Mouse (Mus musculus) ES-E14 (cell line): ENCODE measurements around the gene Abhd17c. TPM values are rescaled to one million over a fixed set of nuclear protein-coding genes. Genes with fewer than 3 reads are reported as not detected.

ENCODE experiments used
- DNase-seq: peaks from one replicate; pipeline ENCODE4 v3.0.0-alpha.2; 2013; ENCODE audit warnings: low read depth, low spot score
- H3K27ac ChIP-seq: 2 replicates; pipeline ENCODE4 v1.5.1; 2012; ENCODE audit warnings: low read depth, mild to moderate bottlenecking, low read length, moderate library complexity, mixed read lengths; ENCODE audit not compliant: poor library complexity, insufficient read depth, severe bottlenecking
- H3K36me3 ChIP-seq: 2 replicates; pipeline ENCODE4 v1.6.1; 2012; ENCODE audit warnings: mild to moderate bottlenecking, low read length, moderate library complexity, mixed read lengths; ENCODE audit not compliant: control insufficient read depth, poor library complexity, insufficient read depth, severe bottlenecking
- H3K4me1 ChIP-seq, 2 experiments: fragments of 150-350 bp in 1 of 2; sonication (generic) in 1 of 2; 2 replicates each; pipeline ENCODE4 v1.6.1; 2012; ENCODE audit warnings: low read length in 2 of 2, mild to moderate bottlenecking in 1 of 2, mixed read lengths in 1 of 2; ENCODE audit not compliant: control insufficient read depth in 2 of 2, insufficient read depth in 2 of 2, poor library complexity in 1 of 2
- H3K4me3 ChIP-seq, 2 experiments: fragments of 150-350 bp in 1 of 2; sonication (generic) in 1 of 2; 2 replicates each; pipeline ENCODE4 v1.5.1; 2012; ENCODE audit warnings: low read length in 2 of 2, low read depth in 1 of 2, mild to moderate bottlenecking in 1 of 2, mixed read lengths in 1 of 2; ENCODE audit not compliant: insufficient read depth in 1 of 2, poor library complexity in 1 of 2, severe bottlenecking in 1 of 2
- H3K9ac ChIP-seq: 2 replicates; pipeline ENCODE4 v1.6.1; 2012; ENCODE audit warnings: low read depth, mild to moderate bottlenecking, low read length, mixed read lengths; ENCODE audit not compliant: poor library complexity, insufficient read depth, severe bottlenecking
- H3K9me3 ChIP-seq: fragments of 150-350 bp; sonication (generic); 2 replicates; pipeline ENCODE4 v1.6.1; 2012; ENCODE audit warnings: low read depth, mild to moderate bottlenecking, low read length; ENCODE audit not compliant: control insufficient read depth, insufficient read depth
- CHD2 ChIP-seq: IDR thresholded peaks from 2 replicates; pipeline ENCODE4 v1.6.1; 2014; ENCODE audit warnings: mild to moderate bottlenecking, low read depth, low read length, inconsistent platforms
- HCFC1 ChIP-seq: IDR thresholded peaks from 2 replicates; pipeline ENCODE4 v1.6.1; 2012; ENCODE audit warnings: low read length, inconsistent platforms, borderline replicate concordance; ENCODE audit not compliant: insufficient read depth
- MAFK ChIP-seq: IDR thresholded peaks from 2 replicates; pipeline ENCODE4 v1.6.1; 2014; ENCODE audit warnings: mild to moderate bottlenecking, low read depth, low read length, inconsistent platforms; ENCODE audit not compliant: insufficient read depth
- ZC3H11A ChIP-seq: IDR thresholded peaks from 2 replicates; pipeline ENCODE4 v1.6.1; 2012; ENCODE audit warnings: low read depth, mild to moderate bottlenecking, inconsistent platforms, low read length, borderline replicate concordance
- ZNF384 ChIP-seq: IDR thresholded peaks from 2 replicates; pipeline ENCODE4 v1.6.1; 2012; ENCODE audit warnings: low read depth, low read length, inconsistent platforms
- in situ Hi-C, 2 experiments: fragments of 600-800 bp; cut with MboI; formaldehyde crosslinking; loops; one replicate each; pipeline ENCODE4 v1.15.1; 2025; ENCODE audit warnings: low sequenced_read_pairs in 2 of 2, inconsistent platforms in 1 of 2; ENCODE audit not compliant: unreplicated experiment in 2 of 2
- total RNA-seq: library from RNA; depleted of rRNA; stranded (reverse); fragments of 300-350 nt; gene quantifications from 2 replicates; pipeline ENCODE4 v1.2.3, GENCODE M21; 2012

Abhd17c gene
- total RNA-seq, 1 experiment, result 25.8 TPM

DNA sequence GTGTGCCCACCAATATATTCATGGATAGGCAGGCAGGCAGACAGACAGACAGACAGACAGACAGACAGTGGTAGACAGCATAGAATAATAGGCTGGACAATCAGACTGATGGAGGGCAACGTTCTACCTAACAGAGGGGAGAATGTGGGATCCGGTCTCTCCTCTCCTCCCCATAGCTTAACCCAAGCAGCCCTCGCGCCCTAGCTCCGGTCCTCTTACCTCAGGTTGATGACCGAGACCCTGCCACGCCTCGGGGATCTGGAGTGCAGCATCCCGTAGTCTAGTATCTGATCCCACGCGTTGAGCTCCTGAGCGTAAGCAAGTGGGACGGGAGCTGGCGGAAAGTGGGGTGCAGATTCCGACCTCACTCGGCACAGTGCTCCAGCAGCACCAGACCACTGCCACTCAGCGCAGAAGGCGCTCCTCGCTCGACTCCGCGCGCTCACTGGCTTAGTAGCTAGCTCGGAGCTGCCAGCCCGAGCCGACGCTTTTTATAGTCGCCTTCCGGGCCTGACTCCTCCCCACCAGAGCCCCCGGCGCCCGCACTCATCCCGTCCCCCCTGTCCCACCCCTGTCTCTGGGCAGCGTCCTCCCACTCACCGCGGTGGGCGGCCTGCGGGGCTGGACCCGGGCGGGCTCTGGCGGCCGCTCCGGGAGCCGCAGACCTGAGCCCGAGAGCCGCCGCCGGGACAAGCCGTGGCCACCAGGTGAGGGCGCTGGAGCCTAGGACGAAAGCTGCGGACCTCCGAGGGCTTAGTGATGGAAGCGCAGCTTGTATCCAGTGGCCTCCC, 65.5 kb downstream of the Abhd17c start, which contains the start of gene Cemip:
TSS of gene Cemip (minus strand) at position 464 of the 791 bp plus-strand sequence.
- Histone ChIP-seq H3K9me3 (no peaks in the 10 kb centered on the region), H3K36me3 (no peaks in the 10 kb centered on the region), H3K4me1 (no peaks in the 10 kb centered on the region), H3K9ac (peak within 1 kb of the TSS; percentile 17; the same call in 1 of the 2 replicates), H3K4me3 (peak within 1 kb of the TSS; percentile 57 to 64), H3K27ac (no peak within 1 kb of the TSS; the same call in 1 of the 2 replicates)
- in situ Hi-C loops, result loop anchor here in 1 of 2 experiments (5.0 kb wide), 1 partner anchor 186 kb away; no protein-coding TSS in a partner anchor
- TF ChIP-seq HCFC1 (no peak), ZC3H11A (peak; percentile 62; the same call in 1 of the 2 replicates)
- peak; percentile 57 for DNase-seq

- TF ChIP-seq ZNF384, result no peak
- no peak for TF ChIP-seq HCFC1
- TF ChIP-seq ZC3H11A, result no peak
- TF ChIP-seq CHD2, result no peak
- TF ChIP-seq MAFK, result no peak
- in situ Hi-C loops, result loop anchor here in 1 of 2 experiments (5.0 kb wide), 1 partner anchor 187 kb away; no protein-coding TSS in a partner anchor
- peak; percentile 61 for DNase-seq
- Histone ChIP-seq H3K9me3 (no peaks in the 10 kb centered on the region), H3K36me3 (no peaks in the 10 kb centered on the region), H3K9ac (no peak overlapping the region), H3K4me1 (no peaks in the 10 kb centered on the region), H3K27ac (no peak overlapping the region), H3K4me3 (peak overlapping the region; percentile 27 to 57)
These were observed 66.4 kb downstream of the Abhd17c start for GRCm38 (mm10) chr7:84085049-84085945.

- Histone ChIP-seq H3K9ac (no peak overlapping the region), H3K36me3 (no peaks in the 10 kb centered on the region), H3K4me1 (no peaks in the 10 kb centered on the region), H3K9me3 (no peaks in the 10 kb centered on the region), H3K27ac (no peak overlapping the region), H3K4me3 (no peak overlapping the region)
- in situ Hi-C loops, result no loop called here
- DNase-seq, result no peak
- no peak for TF ChIP-seq HCFC1
- no peak for TF ChIP-seq ZNF384
- no peak for TF ChIP-seq MAFK
- no peak for TF ChIP-seq ZC3H11A
- no peak for TF ChIP-seq CHD2
These were observed 74.3 kb downstream of the Abhd17c start for GRCm38 (mm10) chr7:84077257-84078013.

DNA sequence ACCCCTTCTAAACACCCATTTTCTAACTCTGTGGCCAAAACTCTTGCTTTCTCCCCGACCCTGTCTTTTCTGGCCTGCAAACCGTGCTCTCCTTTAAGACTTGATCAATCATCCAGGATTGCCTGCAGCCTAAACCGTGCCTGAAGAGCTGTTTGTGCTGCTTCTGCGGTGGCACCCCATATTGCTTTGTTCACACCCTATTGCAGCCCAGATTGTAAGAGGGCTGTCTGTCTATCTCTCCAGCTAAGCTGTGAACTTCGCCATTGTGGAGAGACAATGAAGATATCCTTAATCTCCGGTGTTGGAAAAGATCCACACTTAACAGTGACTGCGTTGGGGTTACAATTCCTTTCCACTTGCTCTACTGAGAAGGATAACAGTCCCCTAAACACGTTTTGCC, 77.4 kb downstream of the Abhd17c start:
- TF ChIP-seq ZNF384, result no peak
- TF ChIP-seq ZC3H11A, result no peak
- TF ChIP-seq HCFC1, result no peak
- TF ChIP-seq CHD2, result no peak
- no peak for TF ChIP-seq MAFK
- in situ Hi-C loops, result no loop called here
- no peak for DNase-seq

More for the DNA sequence above, 77.4 kb downstream of the Abhd17c start:
- H3K4me1 ChIP-seq, result no peaks in the 10 kb centered on the region
- H3K9ac ChIP-seq, result no peak overlapping the region
- H3K36me3 ChIP-seq, result no peaks in the 10 kb centered on the region
- H3K9me3 ChIP-seq, result no peaks in the 10 kb centered on the region
- H3K4me3 ChIP-seq, result no peak overlapping the region
- no peak overlapping the region for H3K27ac ChIP-seq
